Mouse (Mus musculus) embryonic stem cell, embryonic (primary cell): ENCODE measurements around the gene Polg2.

Experiments used
- CTCF ChIA-PET, 4 experiments: fragments of 300-600 bp in 2 of 4; fragments of 350-600 bp in 2 of 4; sonication (Branson Sonifier 250); formaldehyde crosslinking; loops; one replicate each; lab custom pipeline; 2022; ENCODE audit warnings: inconsistent platforms in 2 of 4; lab: Charles Lee
- POLR2A ChIA-PET, 4 experiments: fragments of 300-600 bp in 2 of 4; fragments of 350-600 bp in 2 of 4; sonication (Branson Sonifier 250); formaldehyde crosslinking; loops; one replicate each; lab custom pipeline; 2022; ENCODE audit warnings: antibody characterized with exemption in 4 of 4, inconsistent platforms in 1 of 4; lab: Charles Lee

Polg2 gene

DNA sequence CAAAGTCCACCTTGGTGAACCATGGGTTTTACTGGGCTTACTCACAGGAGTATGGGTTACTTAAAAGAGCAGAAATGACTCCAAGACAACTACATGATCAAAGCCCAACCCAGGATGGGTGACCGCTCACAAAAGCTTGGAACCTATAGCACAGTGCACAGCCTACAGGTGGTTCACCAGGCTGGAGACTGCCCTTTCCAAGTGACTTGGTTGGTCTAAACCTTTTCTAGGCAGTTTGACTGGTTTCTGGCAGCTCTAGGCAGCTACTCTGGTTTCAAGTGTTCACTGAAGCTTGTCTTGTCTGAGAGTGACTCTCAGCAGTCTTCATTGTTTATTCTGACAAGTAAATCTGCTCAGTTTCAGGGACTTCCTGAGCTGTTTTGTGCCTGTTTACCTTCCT, 49.7 kb downstream of the Polg2 start:
- ChIA-PET CTCF (interaction anchor here in 2 of 4 experiments (0.6 to 2.8 kb wide), 3 partner anchors 13 to 373 kb away, joined by 5 to 7 read pairs (median 6); no protein-coding TSS in a partner anchor), POLR2A (interaction anchor here in 3 of 4 experiments (0.5 to 9.6 kb wide), 23 partner anchors 8 to 473 kb away, joined by 3 to 177 read pairs (median 3); partner anchors contain the start of genes Ern1 (in 1 of the 3) and Polg2 (in 1 of the 3))

DNA sequence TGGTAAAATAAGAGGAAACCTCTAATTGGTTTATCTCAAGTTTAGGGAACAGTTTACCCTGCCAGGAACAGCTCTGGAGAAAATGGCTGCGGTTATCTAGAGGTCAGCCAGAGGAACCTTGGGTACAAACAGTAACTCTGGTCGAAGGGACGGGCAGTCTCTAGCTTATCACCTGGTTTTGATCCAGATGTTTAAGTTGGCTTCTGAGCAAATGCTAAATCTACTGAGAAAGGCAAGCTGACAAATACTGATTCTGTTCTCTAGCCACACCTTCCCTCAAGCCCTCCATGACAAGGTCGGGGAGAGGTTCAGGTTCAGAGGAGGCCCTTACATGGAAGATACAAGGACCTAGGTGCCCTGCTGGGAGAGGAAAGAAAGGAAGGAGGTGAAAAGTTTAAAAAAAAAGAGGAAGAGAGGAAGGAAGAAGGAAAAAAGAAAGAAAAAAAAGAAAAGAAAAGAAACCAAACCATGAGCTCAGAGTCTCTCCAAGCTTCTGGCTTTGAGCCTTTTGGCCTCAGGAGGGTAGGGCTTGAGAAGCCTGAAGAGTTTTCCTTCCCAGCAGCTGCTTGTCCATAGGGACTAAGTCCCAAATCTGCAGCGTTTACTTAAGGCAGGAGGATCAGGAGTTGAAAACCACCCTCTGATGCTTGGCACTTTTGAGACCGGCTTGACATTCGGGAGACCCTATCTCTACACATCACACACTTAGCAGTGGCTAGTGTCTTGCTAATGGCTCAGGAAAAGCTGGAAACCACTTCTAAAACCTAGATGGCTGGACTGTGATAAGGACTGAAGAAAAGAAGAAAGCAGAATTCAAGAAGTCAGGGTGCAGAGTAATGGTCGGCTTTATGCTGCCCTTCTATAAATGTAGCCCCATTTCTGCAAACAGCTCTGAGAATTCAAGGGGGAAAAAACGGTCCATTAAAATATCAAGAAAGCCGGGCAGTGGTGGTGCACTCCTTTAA, 50.7 kb downstream of the Polg2 start:
- POLR2A ChIA-PET: interaction anchor here in 3 of 4 experiments (0.6 to 9.6 kb wide), 41 partner anchors 8 to 472 kb away, joined by 3 to 177 read pairs (median 4); partner anchors contain the start of genes Cep95 (in 1 of the 3), Ddx5 (in 1 of the 3) and Polg2 (in 1 of the 3)
- CTCF ChIA-PET: interaction anchor here (0.5 to 2.8 kb wide), 4 partner anchors 13 to 80 kb away, joined by 3 to 8 read pairs (median 6); no protein-coding TSS in a partner anchor

DNA sequence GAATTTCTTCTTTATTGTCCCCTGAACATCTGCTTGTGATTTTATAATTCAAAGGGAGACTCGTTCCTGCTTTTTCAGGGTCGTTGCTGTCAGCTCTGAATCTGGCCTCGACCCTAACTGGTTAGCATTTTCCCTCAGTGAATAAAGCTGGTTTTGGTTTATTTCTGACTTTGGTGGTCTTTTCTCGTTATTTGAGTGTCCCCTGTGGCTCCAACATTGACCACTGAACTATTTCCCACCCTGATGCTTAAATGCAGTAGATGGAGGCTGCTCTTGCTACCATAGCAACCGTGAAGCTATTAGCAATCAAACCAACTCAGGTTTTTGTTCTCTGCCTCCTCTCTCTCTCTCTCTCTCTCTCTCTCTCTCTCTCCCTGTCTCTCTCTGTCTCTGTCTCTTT, 51.4 kb downstream of the Polg2 start:
- CTCF ChIA-PET: interaction anchor here in 3 of 4 experiments (0.5 to 2.8 kb wide), 7 partner anchors 14 to 643 kb away, joined by 3 to 9 read pairs (median 4); no protein-coding TSS in a partner anchor
- POLR2A ChIA-PET: interaction anchor here in 3 of 4 experiments (0.5 to 9.6 kb wide), 35 partner anchors 9 to 335 kb away, joined by 3 to 177 read pairs (median 4); partner anchors contain the start of genes Cep95 (in 1 of the 3) and Ddx5 (in 1 of the 3)

- ChIA-PET CTCF (interaction anchor here in 1 of 4 experiments (0.7 kb wide), 1 partner anchor 10 kb away, joined by 3 read pairs; no protein-coding TSS in a partner anchor), POLR2A (interaction anchor here (0.5 to 9.6 kb wide), 113 partner anchors 8 to 641 kb away, joined by 3 to 177 read pairs (median 7); partner anchors contain the start of genes Cep95 (in 3 of the 4), Ddx5 (in 3 of the 4), Kpna2 (in 3 of the 4) and Tex2 (in 3 of the 4))
These were observed 54.5 kb downstream of the Polg2 start for GRCm38 (mm10) chr11:106724916-106725235.

DNA sequence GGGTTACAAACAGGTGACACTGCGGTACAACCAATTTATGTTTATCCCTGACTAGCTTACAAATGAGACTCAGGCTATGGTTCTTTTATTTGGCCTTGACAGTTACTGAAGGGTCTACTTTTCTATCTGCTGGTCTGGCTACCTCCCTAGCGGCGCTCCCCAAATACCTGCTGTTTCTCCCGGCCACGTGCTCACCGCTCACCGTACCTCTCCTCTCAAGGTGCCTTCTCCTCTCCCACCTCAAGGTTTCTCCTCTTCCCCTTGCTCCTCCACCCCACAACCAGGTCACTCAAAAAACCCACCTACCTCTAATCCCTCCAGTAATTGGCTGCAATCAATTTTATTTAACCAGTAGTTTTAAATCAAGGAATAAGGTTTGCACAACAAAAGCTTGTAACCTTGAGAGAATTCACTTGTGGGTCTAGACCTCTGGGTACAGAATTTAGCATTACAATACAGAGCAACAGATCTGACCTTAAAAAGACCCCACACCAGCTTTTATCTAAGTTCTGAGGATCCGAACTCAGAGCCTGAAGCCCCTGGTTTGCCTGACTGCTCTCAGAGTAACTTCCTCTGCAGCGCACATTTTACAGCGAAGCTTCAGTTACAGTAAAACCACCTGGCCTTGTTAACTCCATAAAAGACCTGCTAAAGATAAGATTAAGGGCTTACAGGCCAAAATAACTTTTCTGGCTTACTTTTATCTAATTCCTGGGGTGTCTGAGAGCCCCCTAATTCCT, 55.0 kb downstream of the Polg2 start:
- ChIA-PET CTCF (interaction anchor here in 1 of 4 experiments (0.7 kb wide), 2 partner anchors 10 to 18 kb away, joined by 3 to 5 read pairs; no protein-coding TSS in a partner anchor), POLR2A (interaction anchor here (0.5 to 9.6 kb wide), 144 partner anchors 8 to 641 kb away, joined by 3 to 177 read pairs (median 6); partner anchors contain the start of genes Cep95 (in 4 of the 4), Ddx5 (in 4 of the 4), Kpna2 (in 3 of the 4) and Polg2 (in 3 of the 4))

- ChIA-PET POLR2A (interaction anchor here (0.6 to 9.6 kb wide), 145 partner anchors 7 to 814 kb away, joined by 3 to 177 read pairs (median 6); partner anchors contain the start of genes Cep95 (in 4 of the 4), Ddx5 (in 4 of the 4), Kpna2 (in 3 of the 4) and Tex2 (in 3 of the 4)), CTCF (interaction anchor here in 2 of 4 experiments (0.6 to 0.7 kb wide), 2 partner anchors 19 kb away, joined by 3 to 5 read pairs; no protein-coding TSS in a partner anchor)
These were observed 55.7 kb downstream of the Polg2 start for GRCm38 (mm10) chr11:106723611-106724125.

GRCm38 (mm10) chr11:106722831-106723361, 56.4 kb downstream of the Polg2 start:
- CTCF ChIA-PET: interaction anchor here (0.6 to 1.4 kb wide), 5 partner anchors 19 to 471 kb away, joined by 3 to 6 read pairs (median 5); no protein-coding TSS in a partner anchor
- POLR2A ChIA-PET: interaction anchor here (0.5 to 9.6 kb wide), 112 partner anchors 8 to 826 kb away, joined by 3 to 177 read pairs (median 6); partner anchors contain the start of genes Cep95 (in 4 of the 4), Ddx5 (in 4 of the 4), Tex2 (in 3 of the 4) and Ern1 (in 2 of the 4)

GRCm38 (mm10) chr11:106720379-106720778, 59.0 kb downstream of the Polg2 start:
- POLR2A ChIA-PET: interaction anchor here in 3 of 4 experiments (0.6 to 1.1 kb wide), 11 partner anchors 11 to 526 kb away, joined by 3 to 5 read pairs (median 3); partner anchors contain the start of genes Ern1 (in 1 of the 3) and Tex2 (in 1 of the 3)
- CTCF ChIA-PET: interaction anchor here in 1 of 4 experiments (0.7 kb wide), 1 partner anchor 723 kb away, joined by 5 read pairs; no protein-coding TSS in a partner anchor
